Mouse (Mus musculus): ENCODE data around the gene Csrp3.
A peak's percentile ranks its signal among the peaks of the same experiment; 100 is the strongest.

Gene Csrp3

GRCm38 (mm10) chr7:48847820-48848650 is at the start of gene Csrp3:
TSS of gene Csrp3 (minus strand) at chr7:48848033.
- no peak for DNase-seq

- DNase-seq: no peak
These were observed 48.2 kb upstream of the Csrp3 start for GRCm38 (mm10) chr7:48896051-48896450.

- no peak for DNase-seq
These were observed 47.6 kb upstream of the Csrp3 start for GRCm38 (mm10) chr7:48895475-48895874.

GRCm38 (mm10) chr7:48894763-48895162 is 46.9 kb upstream of the Csrp3 start:
- DNase-seq: no peak

- peak; percentile 83 for DNase-seq
These were observed 46.3 kb upstream of the Csrp3 start for GRCm38 (mm10) chr7:48894152-48894551.

- no peak for DNase-seq
These were observed 45.3 kb upstream of the Csrp3 start for GRCm38 (mm10) chr7:48893093-48893492.

- DNase-seq: no peak
These were observed 43.2 kb upstream of the Csrp3 start for GRCm38 (mm10) chr7:48891029-48891428.

- DNase-seq: no peak
These were observed 40.9 kb upstream of the Csrp3 start for GRCm38 (mm10) chr7:48888751-48889150.

GRCm38 (mm10) chr7:48887973-48888372 is 40.1 kb upstream of the Csrp3 start:
- no peak for DNase-seq

- DNase-seq: no peak
These were observed 36.4 kb upstream of the Csrp3 start for GRCm38 (mm10) chr7:48884266-48884611.

- no peak for DNase-seq
These were observed 35.9 kb upstream of the Csrp3 start for GRCm38 (mm10) chr7:48883525-48884265.

GRCm38 (mm10) chr7:48881971-48882609 is 34.3 kb upstream of the Csrp3 start:
- DNase-seq: peak; percentile 56

- DNase-seq: peak; percentile 67
These were observed 33.7 kb upstream of the Csrp3 start, which contains the start of gene E2f8 for GRCm38 (mm10) chr7:48881486-48881885. TSS of gene E2f8 (minus strand) at chr7:48881596.

- DNase-seq: peak; percentile 98
These were observed 33.0 kb upstream of the Csrp3 start for GRCm38 (mm10) chr7:48880591-48881481.

GRCm38 (mm10) chr7:48879574-48879973 is 31.7 kb upstream of the Csrp3 start:
- DNase-seq: no peak

GRCm38 (mm10) chr7:48877786-48878390 is 30.1 kb upstream of the Csrp3 start:
- no peak for DNase-seq

GRCm38 (mm10) chr7:48876526-48876925 is 28.7 kb upstream of the Csrp3 start:
- peak; percentile 83 for DNase-seq

GRCm38 (mm10) chr7:48875096-48875495 is 27.3 kb upstream of the Csrp3 start:
- DNase-seq: no peak

- no peak for DNase-seq
These were observed 23.5 kb upstream of the Csrp3 start for GRCm38 (mm10) chr7:48871292-48871691.

- no peak for DNase-seq
These were observed 22.8 kb upstream of the Csrp3 start for GRCm38 (mm10) chr7:48870579-48871180.

GRCm38 (mm10) chr7:48870144-48870543 is 22.3 kb upstream of the Csrp3 start:
- DNase-seq: no peak

- no peak for DNase-seq
These were observed 19.7 kb upstream of the Csrp3 start for GRCm38 (mm10) chr7:48867576-48867975.

Data from lung, postnatal 36 days (tissue).